Mouse (Mus musculus) embryo, embryonic 11.5 days (tissue): ENCODE measurements at regions not wholly inside any gene's neighbourhood (a gene's known extent, or its start where the extent isn't known, plus 50 kb on each side); places are given as distances from the start of the nearest gene placed in this dataset.

ENCODE experiments used
- DNase-seq: peaks from one replicate; pipeline ENCODE4 v3.0.0-alpha.2; 2012; ENCODE audit warnings: low read depth, low spot score

DNA sequence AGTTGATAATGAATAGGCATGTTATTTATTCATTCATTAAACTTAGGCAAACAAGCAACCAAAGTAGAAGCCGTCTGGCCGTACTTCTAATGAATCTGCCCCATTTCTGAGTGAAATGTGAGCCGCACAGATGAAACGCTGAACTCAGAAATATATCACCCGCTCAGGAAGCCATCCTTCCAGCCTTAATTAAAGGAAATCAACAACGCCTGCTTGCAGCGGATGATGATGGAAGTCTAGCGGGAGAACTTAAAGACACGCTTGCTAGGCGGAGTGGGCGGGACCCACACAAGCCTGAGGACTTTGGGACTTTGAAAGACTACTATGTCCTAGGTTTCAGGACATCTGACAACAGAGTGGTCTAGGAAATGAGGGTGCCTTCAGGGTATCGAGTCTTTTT, 117.7 kb upstream of the Xylt1 start:
- DNase-seq, result no peak

DNA sequence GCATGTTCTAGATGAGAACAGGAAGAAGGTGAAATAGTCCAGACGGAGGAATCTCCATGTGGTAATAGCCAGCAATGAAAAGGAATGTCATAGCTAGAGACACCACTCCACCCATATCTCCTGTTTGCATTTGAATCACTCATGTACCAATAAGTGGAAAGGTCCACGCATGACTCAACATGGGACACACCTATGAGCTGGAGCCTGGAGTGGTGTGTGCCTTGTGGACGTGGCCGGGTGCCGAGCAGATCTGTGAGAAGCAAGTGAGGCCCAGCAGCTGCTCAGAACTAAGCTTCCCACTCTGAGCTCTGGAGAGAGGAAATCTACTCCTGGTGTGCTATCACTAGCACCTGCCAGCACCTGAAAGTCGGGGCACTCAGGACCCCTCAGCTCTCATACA, 116.4 kb upstream of the Xylt1 start:
- no peak for DNase-seq

DNA sequence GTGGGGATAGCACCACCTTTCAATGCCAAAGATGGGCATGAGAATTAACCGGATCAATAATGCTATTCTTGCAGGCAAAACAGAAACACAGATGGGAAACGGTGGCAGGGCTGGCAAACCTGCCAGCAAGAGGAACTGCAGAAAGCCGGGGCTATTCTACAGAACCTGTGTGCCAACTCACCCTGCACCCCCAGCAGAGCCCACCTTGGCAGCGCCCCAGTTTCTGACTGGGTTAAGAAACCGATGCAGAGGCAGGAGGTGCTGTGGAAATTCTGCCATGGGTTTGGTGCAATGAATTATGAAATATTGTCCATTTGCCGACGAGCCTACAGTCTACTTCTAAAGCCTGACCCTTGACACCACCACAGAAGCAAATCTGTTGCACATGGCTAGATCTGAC, 112.7 kb upstream of the Xylt1 start:
- no peak for DNase-seq

DNA sequence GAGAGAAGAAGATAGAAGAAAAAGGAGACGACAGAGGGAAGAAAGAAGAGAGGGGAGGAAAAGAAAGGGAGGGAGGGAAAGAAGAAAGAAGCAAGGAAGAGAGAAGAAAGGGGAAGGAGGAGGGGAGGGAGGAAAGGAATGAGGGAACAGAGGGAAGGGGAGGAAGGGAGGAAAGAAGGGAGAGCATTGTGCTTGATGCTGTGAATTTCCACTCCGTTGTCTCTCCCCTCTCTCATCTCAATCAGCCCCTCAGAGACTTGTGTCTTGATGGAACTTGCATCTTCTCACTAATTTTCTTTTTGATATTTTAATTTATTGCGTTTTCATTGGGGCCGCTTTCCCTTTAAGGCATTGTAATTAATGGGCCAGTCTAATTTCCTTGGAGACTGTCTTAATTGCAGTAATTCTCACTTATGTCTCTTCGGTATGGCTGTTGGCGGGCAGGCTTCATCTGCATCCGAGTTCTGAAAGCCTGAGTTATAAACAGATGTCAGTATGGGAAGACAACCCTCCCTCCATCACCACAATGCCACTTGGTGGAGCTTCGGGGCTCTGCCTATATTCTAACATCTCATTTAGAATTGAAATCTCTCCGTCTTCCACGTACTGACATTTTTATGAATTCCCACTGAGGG, 111.4 kb upstream of the Xylt1 start:
- DNase-seq, result no peak

DNA sequence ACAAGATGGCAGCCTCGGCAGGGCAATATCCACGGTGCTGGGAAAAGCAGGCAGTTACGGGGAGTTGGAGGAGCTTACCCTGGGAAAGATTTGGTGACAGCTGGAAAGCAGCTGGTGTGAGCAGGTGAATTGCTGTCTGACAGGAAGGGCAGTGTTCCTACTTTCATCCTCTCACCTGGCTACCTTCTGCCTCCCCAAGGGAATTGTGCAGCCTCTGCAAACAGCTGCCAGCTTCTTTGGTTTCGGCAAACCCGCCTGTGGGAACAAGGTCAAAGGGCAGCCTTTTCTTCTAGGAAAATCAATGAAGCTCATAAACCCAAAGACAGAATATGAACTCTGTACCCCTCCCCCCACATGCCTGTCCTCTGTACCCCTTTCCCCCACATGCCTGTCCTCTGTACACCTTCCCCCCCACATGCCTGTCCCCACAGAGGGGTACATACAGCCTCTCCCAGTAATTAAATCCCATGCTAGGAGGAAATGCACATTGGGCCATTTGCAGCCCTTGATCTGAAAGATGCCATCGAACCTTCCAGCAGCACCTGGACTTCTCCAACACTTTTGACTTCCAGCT, 102.3 kb upstream of the Xylt1 start:
- no peak for DNase-seq

DNA sequence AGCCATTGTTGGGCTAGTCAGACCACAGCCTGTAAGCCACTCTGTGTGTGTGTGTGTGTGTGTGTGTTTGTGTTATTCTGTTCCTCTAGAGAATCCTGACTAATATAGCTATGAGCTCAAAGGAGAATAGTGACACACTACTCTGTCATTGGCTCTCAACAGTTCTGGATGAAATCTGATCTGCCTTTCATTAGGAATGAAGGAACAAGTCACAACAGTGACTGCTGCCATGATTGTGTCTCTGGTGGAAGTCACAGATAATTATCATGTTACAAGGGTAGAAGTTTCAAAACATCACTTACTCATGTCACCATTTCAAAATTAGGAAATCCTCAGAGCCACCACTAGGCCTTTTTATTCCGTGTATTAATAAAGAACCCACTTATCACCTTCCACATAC, 98.6 kb upstream of the Xylt1 start:
- DNase-seq, result no peak

DNA sequence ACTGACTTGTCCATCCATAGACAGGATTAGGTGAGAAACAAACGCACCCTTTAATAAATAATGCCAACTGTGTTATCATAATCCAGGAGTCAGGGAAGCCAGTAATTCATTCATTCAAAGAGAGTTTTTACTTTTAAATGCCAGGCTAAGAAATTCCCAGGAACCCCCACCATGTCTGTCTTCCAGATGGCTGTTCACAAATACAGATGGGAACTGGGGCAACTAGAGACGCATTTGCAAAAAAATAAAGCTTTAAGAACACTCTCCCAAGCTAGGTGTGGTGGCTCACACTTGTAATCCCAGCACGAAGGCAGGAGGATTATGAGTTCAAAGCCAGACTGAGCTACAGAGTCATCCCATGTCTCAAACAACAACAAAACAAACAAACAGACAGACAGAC, 95.6 kb upstream of the Xylt1 start:
- DNase-seq, result no peak

DNA sequence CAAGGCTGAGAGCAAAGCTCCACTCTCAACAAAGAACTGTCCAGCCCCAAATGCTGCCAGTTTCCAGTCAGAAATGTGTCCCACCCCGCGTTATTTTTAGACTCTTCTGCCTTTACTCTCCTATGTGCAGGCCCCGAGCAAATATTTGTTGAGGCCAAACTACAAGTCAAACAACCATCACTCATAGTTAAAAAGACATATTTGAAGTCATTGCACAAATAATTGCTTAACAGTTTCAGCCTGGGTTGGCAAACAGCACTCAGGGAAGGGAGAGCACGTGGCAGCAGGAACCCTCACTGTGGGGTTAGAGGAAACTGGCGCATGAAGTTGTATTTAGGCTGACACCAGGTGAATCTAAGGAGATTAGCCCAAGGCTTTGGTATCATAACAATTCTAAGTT, 94.8 kb upstream of the Xylt1 start:
- DNase-seq, result no peak

DNA sequence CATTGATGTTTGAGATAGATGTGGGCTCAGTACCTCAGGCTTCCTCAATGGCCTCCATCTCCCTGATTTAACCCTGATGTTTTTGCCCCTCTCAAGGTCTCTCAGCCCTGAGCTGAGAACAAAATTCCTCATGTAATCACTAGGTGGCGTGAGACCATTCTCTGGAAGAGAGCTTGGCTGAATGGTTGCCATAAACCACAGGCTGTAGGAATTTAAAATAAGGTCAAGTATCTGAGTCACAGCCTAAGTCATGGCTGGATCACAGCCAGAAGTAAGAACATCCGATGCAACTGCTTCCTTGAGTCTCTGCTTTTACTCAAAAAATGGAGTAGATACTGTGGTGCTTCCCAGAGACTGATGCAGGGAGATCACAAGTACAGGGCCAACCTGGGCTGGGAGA, 77.1 kb upstream of the Xylt1 start:
- no peak for DNase-seq

DNA sequence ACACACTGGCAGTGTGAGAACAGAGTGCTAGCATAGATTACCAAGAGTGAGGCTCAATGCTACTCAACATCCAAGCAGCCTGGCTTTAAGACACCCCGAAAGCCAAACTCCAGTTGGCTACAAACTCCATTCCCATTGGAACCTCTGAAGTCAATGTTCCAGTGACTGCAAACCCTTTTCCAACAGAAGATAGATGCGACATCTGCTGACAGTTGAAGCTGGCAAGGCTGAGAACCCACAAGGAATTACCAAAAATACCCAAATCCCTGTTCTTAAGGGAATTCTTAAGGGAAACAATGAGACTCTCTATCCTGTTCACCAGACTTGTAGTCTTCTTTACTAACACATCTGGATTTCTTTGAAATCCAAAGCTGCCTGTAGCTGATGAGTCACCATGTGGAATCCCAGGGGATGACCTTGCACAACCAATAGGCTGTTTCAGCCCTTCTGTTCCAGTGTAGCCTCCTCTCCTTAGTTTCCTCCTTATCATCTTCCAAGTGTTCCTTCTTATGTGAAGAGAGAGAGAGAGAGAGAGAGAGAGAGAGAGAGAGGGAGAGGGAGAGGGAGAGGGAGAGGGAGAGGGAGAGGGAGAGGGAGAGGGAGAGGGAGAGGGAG, 70.1 kb upstream of the Xylt1 start:
- DNase-seq, result no peak

DNA sequence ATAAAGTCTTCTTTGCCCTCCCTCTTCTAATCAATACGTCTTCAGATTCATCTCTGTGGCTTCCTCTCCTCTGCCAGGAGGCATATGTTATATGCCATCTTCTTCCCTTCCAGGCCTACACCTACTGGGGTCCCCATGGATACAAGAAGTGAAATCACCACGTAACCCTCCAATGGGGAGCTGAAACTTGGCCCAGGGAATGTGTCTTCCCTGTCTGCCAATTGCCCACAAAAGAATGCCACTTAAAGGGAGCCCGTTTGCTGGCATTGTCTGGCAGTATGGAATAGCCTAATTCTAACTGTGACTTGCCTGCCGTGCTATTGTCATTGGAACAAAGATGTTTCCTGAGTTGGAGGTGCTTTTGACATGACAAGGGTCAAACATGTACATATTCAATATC, 69.5 kb upstream of the Xylt1 start:
- no peak for DNase-seq

DNA sequence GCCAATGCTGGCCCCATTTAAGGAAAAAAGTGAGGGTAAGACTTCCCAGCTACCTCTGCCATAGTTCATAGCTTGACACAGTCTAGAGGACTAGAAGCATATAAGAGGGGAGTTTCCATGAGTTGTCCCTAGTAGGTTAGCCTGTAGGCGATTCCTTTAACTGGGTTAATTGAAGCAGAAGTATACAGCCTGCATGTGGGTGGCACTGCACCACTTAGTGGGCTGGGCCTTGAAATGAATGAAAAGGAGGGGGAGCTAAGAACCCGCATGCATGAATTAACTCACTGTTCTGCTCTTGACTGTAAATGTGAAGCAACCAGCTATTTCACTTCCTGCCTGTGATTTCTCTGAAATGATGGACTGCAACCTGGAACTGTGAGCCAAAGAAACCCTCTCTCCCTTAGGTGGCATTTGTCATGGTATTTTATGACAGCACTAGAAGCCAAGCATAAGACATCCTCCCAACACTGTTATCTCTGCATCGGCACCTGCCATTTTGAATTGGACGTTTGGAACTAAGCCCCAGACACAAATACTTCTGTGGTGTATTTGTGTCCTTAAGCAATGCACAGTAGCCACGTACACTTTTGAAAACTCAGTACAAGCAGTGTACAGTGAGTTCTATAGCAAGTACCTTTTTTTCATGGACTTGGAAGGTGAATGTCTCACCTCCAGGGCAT, 64.5 kb upstream of the Xylt1 start:
- no peak for DNase-seq

DNA sequence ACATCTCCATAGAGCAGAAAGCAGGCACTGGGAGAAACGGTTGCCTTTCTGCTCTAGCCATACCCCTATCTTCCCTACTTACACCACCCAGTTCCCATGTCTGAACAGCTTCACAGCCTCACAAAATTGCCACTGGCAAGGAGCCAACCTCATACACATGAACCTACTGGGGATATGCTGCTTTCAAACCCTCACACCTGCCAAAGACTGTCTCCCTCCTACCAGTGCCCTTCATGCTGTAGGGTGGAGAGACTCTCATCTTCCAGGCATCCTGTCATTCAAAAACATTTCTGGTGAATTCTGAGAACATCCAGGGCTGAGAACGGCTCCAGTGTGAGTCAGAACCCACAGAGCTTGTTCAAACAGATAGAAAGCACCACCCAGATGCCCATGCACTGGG, 63.4 kb upstream of the Xylt1 start:
- no peak for DNase-seq

DNA sequence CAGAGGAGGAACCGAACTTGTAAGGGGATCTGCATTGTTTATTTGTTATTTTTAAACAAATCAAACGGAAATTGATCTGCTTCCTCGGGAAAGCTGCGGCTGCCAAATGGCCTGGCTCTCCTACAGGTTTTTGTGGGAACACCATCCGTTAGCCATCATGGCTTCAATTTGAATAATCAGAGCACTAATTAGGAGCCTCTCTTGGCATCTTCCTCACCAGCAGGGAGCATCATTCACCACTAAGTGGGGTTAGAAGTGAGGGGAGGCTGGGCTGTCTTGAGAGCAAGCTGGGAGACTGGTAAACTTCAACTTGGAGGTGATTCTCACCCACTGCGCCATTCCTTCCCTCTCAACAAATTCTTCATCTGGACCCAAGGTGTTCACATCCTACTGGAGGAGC, 60.2 kb upstream of the Xylt1 start:
- no peak for DNase-seq
